Mouse (Mus musculus) thymus, adult 18-20 months (tissue): Measurements from ENCODE around the gene Fads1.

Source experiments
- DNase-seq, 2 experiments: peaks; one replicate each; pipeline ENCODE4 v3.0.0; 2022; ENCODE audit warnings: mixed read lengths in 2 of 2

Gene Fads1

GRCm38 (mm10) chr19:10216101-10216500, 33.4 kb downstream of the Fads1 start:
- no peak for DNase-seq

- no peak for DNase-seq
These were observed 36.4 kb downstream of the Fads1 start for GRCm38 (mm10) chr19:10219108-10219507.

GRCm38 (mm10) chr19:10219593-10219992, 36.9 kb downstream of the Fads1 start:
- no peak for DNase-seq

GRCm38 (mm10) chr19:10221585-10221984, 38.9 kb downstream of the Fads1 start:
- DNase-seq: no peak

GRCm38 (mm10) chr19:10222656-10223055, 40.0 kb downstream of the Fads1 start:
- no peak for DNase-seq

- DNase-seq: no peak
These were observed 40.9 kb downstream of the Fads1 start for GRCm38 (mm10) chr19:10223561-10223960.

GRCm38 (mm10) chr19:10224637-10225453, 42.2 kb downstream of the Fads1 start:
- no peak for DNase-seq

GRCm38 (mm10) chr19:10225767-10226166, 43.1 kb downstream of the Fads1 start:
- no peak for DNase-seq

GRCm38 (mm10) chr19:10231016-10231415, 48.3 kb downstream of the Fads1 start:
- DNase-seq: no peak

- DNase-seq: no peak
These were observed 49.2 kb downstream of the Fads1 start for GRCm38 (mm10) chr19:10231871-10232270.

GRCm38 (mm10) chr19:10232327-10233017, 49.8 kb downstream of the Fads1 start:
- no peak for DNase-seq

- no peak for DNase-seq
These were observed 53.3 kb downstream of the Fads1 start for GRCm38 (mm10) chr19:10235784-10236565.

- no peak for DNase-seq
These were observed 55.8 kb downstream of the Fads1 start for GRCm38 (mm10) chr19:10238477-10238876.

GRCm38 (mm10) chr19:10239419-10239818, 56.7 kb downstream of the Fads1 start:
- no peak for DNase-seq

- DNase-seq: no peak
These were observed 57.4 kb downstream of the Fads1 start for GRCm38 (mm10) chr19:10239975-10240653.

GRCm38 (mm10) chr19:10240654-10241305, 58.1 kb downstream of the Fads1 start, which contains the start of gene Myrf:
TSS of gene Myrf (minus strand) at chr19:10240748.
- DNase-seq: peak; percentile 23 to 42

GRCm38 (mm10) chr19:10242916-10243315, 60.2 kb downstream of the Fads1 start:
- DNase-seq: no peak

- DNase-seq: no peak
These were observed 61.5 kb downstream of the Fads1 start for GRCm38 (mm10) chr19:10244183-10244582.
